Mouse (Mus musculus) CD8-positive naive resting alpha-beta T cell, adult 57 days (primary cell): ENCODE measurements around the gene Pax3. TPM values are rescaled to one million over a fixed set of nuclear protein-coding genes. Genes with fewer than 3 reads are reported as not detected.

ENCODE experiments used
- total RNA-seq: library from RNA; stranded (reverse); gene quantifications from one replicate; pipeline ENCODE4 v1.2.4, GENCODE M21; 2023

Gene Pax3
- not detected for total RNA-seq

DNA sequence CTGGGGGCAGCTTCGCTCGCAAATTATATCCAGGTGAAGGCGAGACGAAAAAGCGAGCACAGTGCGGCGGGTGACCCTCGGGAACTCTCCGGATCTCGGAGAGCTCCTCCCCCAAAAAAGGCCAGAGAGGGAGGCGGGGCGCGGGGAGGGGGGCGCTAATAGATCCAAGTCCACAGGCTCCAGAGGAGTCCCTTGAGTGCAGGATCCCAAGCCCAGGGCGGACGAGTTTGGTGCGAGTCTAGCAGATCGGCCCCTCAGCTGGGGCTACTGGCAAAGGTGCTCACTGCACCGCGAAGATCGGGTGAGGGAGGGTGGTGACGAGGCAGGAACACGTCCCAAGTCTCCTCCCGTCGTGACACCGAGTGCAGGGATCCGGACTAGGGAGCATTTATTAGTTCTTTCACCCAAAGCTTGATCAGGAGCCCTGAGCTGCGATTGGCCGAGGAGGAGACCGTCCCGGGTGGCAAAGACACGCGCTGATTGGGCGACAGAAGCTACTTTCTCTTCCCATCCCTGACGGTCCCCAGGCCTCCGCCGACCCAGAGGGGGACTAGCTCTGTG is at the start of gene Pax3:
Gene Pax3 (minus strand): TSS at position 384 of the 561 bp plus-strand sequence.

Other genes with a start within 250 kb of the Pax3 start
- not detected for gene Sgpp2, start 113.2 kb upstream of the Pax3 start, total RNA-seq